Mouse (Mus musculus) midbrain, embryonic 14.5 days (tissue): ENCODE results near the gene Rcor2. TPM values are rescaled to one million over a fixed set of nuclear protein-coding genes. Genes with fewer than 3 reads are reported as not detected.

ENCODE experiments used
- ATAC-seq: fragments of 200-750 bp; cut with Nextera tagmentation; 2 replicates; pipeline ENCODE4 v1.8.0; 2017; ENCODE audit warnings: moderate number of reproducible peaks, moderate library complexity; ENCODE audit not compliant: low FRiP score, low TSS enrichment
- DNase-seq: peaks from one replicate; pipeline ENCODE4 v3.0.0-alpha.2; 2015
- H3K27ac ChIP-seq: fragments of 300-500 bp; sonication (generic); replicated peaks from 2 replicates; pipeline ENCODE4 v1.5.1; 2014; ENCODE audit warnings: mild to moderate bottlenecking, low read depth, low read length, moderate library complexity
- H3K27me3 ChIP-seq: fragments of 300-500 bp; sonication (generic); 2 replicates; pipeline ENCODE4 v1.6.1; 2014; ENCODE audit warnings: low read length, control low read depth, mixed read lengths; ENCODE audit not compliant: control insufficient read depth, insufficient read depth
- H3K36me3 ChIP-seq: fragments of 300-500 bp; sonication (generic); 2 replicates; pipeline ENCODE4 v1.6.1; 2014; ENCODE audit warnings: low read length, control low read depth; ENCODE audit not compliant: control insufficient read depth, insufficient read depth
- H3K4me1 ChIP-seq: fragments of 300-500 bp; sonication (generic); 2 replicates; pipeline ENCODE4 v1.6.1; 2014; ENCODE audit warnings: mild to moderate bottlenecking, antibody characterized with exemption, low read length, control low read depth; ENCODE audit not compliant: control insufficient read depth, insufficient read depth
- H3K4me2 ChIP-seq: fragments of 300-500 bp; sonication (generic); 2 replicates; pipeline ENCODE4 v1.6.1; 2014; ENCODE audit warnings: mild to moderate bottlenecking, low read length, moderate library complexity
- H3K4me3 ChIP-seq: fragments of 300-500 bp; sonication (generic); replicated peaks from 2 replicates; pipeline ENCODE4 v1.5.1; 2014; ENCODE audit warnings: low read depth, low read length
- H3K9ac ChIP-seq: fragments of 300-500 bp; sonication (generic); replicated peaks from 2 replicates; pipeline ENCODE4 v1.6.1; 2014; ENCODE audit warnings: mild to moderate bottlenecking, low read length, moderate library complexity
- H3K9me3 ChIP-seq: fragments of 300-500 bp; sonication (generic); 2 replicates; pipeline ENCODE4 v1.6.1; 2016; ENCODE audit warnings: low read length, control low read depth, mixed read lengths; ENCODE audit not compliant: control insufficient read depth
- WGBS: fragments of 180-500 bp; shearing (Covaris S2); extraction: QIAGEN DNeasy Blood & Tissue Kit; methylation state at CpG from one replicate; pipeline ENCODE4 v1.1.7; 2014; 5-methylcytosine and 5-hydroxymethylcytosine counted together
- polyA plus RNA-seq: library from polyadenylated mRNA; unstranded; fragments of >200 nt; fragmentation: Nextera tagmentation; extraction: Ambion mirVana; gene quantifications from 2 replicates; pipeline ENCODE4 v1.2.1, GENCODE M21; 2014

The Rcor2 gene
- polyA plus RNA-seq, 1 experiment from 2014 or later = 23.1 TPM

DNA sequence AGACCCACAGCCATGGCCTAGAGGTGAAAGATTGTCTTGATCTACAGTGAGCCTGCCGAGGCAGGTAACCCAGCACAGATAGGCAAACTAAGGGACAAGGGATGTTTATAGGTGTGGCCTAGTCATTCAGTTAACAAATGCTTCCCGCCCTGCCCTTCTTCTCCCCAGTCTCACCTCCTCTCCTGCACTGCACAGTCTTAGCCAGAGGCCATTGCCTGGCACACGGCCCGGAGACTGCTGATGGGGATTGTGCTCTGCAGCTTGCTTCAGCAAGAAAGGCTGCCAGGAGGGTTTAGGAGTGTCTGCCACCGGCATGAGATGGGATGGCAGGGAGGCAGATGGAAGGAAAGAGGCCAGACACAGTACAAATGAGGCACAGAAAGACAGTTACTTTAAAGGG, 9.2 kb upstream of the Rcor2 start:
- Histone ChIP-seq H3K9me3 (no peaks in the 10 kb centered on the region), H3K27ac (no peak overlapping the region), H3K9ac (no peak overlapping the region), H3K4me2 (no peak overlapping the region), H3K4me1 (no peaks in the 10 kb centered on the region), H3K4me3 (no peak overlapping the region), H3K27me3 (no peaks in the 10 kb centered on the region), H3K36me3 (no peaks in the 10 kb centered on the region)
- ATAC-seq (no peak), DNase-seq (no peak)
- WGBS = 81% methylated on average over 5 of the region's 5 CpGs

GRCm38 (mm10) chr19:7261476-7261875, 5.6 kb upstream of the Rcor2 start:
- no peak overlapping the region for H3K27ac ChIP-seq
- WGBS = 90% methylated on average over 1 of the region's 1 CpGs
- no peaks in the 10 kb centered on the region for H3K36me3 ChIP-seq
- no peaks in the 10 kb centered on the region for H3K9me3 ChIP-seq
- H3K4me2 ChIP-seq = no peak overlapping the region
- H3K9ac ChIP-seq = no peak overlapping the region
- no peak overlapping the region for H3K4me3 ChIP-seq
- peaks cover 23% of the 10 kb centered on the region for H3K4me1 ChIP-seq
- DNase-seq (no peak), ATAC-seq (no peak)
- no peaks in the 10 kb centered on the region for H3K27me3 ChIP-seq

DNA sequence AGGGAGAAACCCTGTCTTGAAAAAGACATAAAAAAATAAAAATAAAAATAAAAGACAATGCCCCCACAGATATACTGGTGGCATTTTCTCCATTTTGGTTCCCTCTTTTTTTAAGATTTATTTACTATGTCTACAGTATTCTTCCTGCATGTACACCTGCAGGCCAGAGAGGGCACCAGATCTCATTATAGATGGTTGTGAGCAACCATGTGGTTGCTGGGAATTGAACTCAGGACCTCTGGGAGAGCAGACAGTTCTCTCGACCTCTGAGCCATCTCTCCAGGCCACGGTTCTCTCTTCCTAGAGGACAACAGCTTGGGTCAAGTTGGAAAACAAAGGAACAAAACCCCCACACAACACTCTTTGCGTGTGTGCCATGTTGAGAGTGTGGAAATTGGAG, 5.2 kb upstream of the Rcor2 start:
- Histone ChIP-seq H3K9ac (no peak overlapping the region), H3K27ac (no peak overlapping the region), H3K4me1 (peaks cover 28% of the 10 kb centered on the region), H3K4me3 (no peak overlapping the region), H3K36me3 (no peaks in the 10 kb centered on the region), H3K4me2 (no peak overlapping the region), H3K9me3 (no peaks in the 10 kb centered on the region), H3K27me3 (no peaks in the 10 kb centered on the region)
- 92% methylated on average over 3 of the region's 3 CpGs for WGBS
- ATAC-seq = no peak
- DNase-seq = no peak

GRCm38 (mm10) chr19:7262592-7262991, 4.5 kb upstream of the Rcor2 start:
- H3K9ac ChIP-seq = no peak overlapping the region
- WGBS = 87% methylated on average over 1 of the region's 1 CpGs
- no peaks in the 10 kb centered on the region for H3K36me3 ChIP-seq
- H3K4me1 ChIP-seq = peaks cover 34% of the 10 kb centered on the region
- H3K4me3 ChIP-seq = no peak overlapping the region
- no peaks in the 10 kb centered on the region for H3K9me3 ChIP-seq
- no peaks in the 10 kb centered on the region for H3K27me3 ChIP-seq
- no peak overlapping the region for H3K27ac ChIP-seq
- ATAC-seq = no peak
- DNase-seq = no peak
- no peak overlapping the region for H3K4me2 ChIP-seq

DNA sequence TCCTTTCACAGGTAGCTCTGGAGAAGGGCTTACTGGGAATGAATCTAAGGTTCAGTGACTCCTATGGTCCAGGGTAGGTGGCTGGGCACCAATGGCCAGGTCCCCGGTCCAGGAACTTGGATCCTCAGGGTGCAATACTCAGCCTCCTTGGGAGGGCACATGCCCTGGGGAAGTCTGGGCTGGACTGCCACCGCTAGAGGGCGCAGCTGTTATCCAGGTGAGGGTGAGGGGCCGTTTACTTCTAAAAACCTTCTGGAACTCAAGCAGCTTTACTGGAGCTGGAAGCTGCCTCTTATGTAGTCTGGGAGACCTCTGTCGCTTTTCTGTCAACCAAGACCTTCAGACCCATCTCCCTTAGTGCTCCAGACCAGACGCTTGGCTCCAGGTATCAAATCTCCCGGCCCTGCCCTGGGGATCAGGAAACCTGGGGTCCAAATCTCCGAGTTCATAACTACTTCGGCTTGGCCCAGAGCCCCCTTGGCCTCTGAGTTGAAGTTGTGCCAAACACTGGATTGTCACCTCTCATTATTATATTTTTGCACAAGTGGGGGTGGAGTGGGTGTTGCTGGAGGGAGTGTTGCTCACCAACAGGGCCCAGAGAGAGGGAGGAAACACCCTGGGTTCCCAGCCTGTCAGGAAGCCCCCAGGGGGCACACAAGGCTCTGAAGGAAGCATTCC, 2.9 kb upstream of the Rcor2 start:
- ATAC-seq = no peak
- Histone ChIP-seq H3K27me3 (no peaks in the 10 kb centered on the region), H3K4me3 (no peak overlapping the region), H3K4me2 (0 out of 2 replicates have a peak overlapping the region, but pooled peaks have one; percentile 4), H3K9ac (peak overlapping the region; percentile 12; the same call in 1 of the 2 replicates), H3K4me1 (peaks cover 38% of the 10 kb centered on the region), H3K36me3 (no peaks in the 10 kb centered on the region), H3K9me3 (no peaks in the 10 kb centered on the region), H3K27ac (peak overlapping the region; percentile 98)
- 20% methylated on average over 9 of the region's 9 CpGs for WGBS
- DNase-seq = peak; percentile 85

GRCm38 (mm10) chr19:7264766-7265331, 2.3 kb upstream of the Rcor2 start:
- Histone ChIP-seq H3K9ac (peak overlapping the region; percentile 12; the same call in 1 of the 2 replicates), H3K36me3 (no peaks in the 10 kb centered on the region), H3K27ac (peak overlapping the region; percentile 98), H3K4me2 (peak overlapping the region; percentile 93), H3K4me3 (no peak overlapping the region), H3K9me3 (no peaks in the 10 kb centered on the region), H3K4me1 (peaks cover 44% of the 10 kb centered on the region), H3K27me3 (no peaks in the 10 kb centered on the region)
- ATAC-seq = no peak
- DNase-seq = peak; percentile 31
- WGBS = 7% methylated on average over 6 of the region's 6 CpGs

DNA sequence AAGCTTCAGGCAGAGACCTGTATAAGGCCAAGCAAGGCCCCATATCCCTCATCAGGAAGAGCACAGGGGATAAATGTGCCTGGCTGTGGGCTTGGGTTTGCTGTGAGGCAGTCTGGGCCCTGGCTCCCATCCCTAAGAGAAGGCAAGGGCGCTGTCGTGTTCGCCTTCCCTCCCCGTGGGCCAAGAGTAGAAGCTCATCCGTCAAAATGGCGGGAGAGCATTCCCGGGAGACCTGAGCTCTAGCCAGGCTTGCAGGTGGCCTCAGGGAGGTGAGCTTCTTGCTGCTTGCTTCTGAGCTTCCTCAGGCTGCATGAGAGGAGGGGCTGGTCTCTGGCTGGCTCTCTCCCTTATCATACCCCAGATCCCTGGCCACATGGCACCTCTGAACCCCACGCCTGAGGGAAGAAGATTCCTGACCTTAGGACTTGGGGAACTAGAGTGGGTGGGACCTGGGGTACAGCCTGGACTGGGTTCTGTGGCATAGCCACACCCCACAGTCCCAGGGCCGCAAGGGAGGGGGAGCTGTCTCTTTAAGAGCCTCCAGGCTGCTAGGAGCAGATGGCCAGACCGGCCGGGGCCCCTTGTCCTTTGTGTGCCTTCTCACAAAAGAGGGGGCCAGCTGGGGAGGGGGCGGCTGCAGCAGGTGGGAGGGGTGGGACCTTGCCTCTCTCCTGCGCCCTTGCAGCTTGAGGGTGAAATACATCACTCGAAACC, 1.5 kb upstream of the Rcor2 start:
- peak overlapping the region; percentile 93 for H3K4me2 ChIP-seq
- H3K4me3 ChIP-seq = no peak overlapping the region
- peak overlapping the region; percentile 98 for H3K27ac ChIP-seq
- ATAC-seq (peak; percentile 3; the same call in 1 of the 2 replicates), DNase-seq (peak; percentile 79)
- 7% methylated on average over 14 of the region's 14 CpGs for WGBS
- H3K9me3 ChIP-seq = no peaks in the 10 kb centered on the region
- no peak overlapping the region for H3K9ac ChIP-seq
- peaks cover 50% of the 10 kb centered on the region for H3K4me1 ChIP-seq
- H3K36me3 ChIP-seq = peaks cover 5% of the 10 kb centered on the region
- H3K27me3 ChIP-seq = no peaks in the 10 kb centered on the region

GRCm38 (mm10) chr19:7266421-7266831, 699 bp upstream of the Rcor2 start:
- Histone ChIP-seq H3K27ac (peak overlapping the region; percentile 98), H3K4me2 (peak overlapping the region; percentile 93), H3K9ac (peak overlapping the region; percentile 95; the same call in 1 of the 2 replicates), H3K36me3 (peaks cover 13% of the 10 kb centered on the region), H3K9me3 (no peaks in the 10 kb centered on the region), H3K4me1 (peaks cover 53% of the 10 kb centered on the region), H3K27me3 (no peaks in the 10 kb centered on the region), H3K4me3 (no peak overlapping the region)
- DNase-seq = peak; percentile 46
- ATAC-seq = no peak
- 8% methylated on average over 4 of the region's 4 CpGs for WGBS
